Mouse (Mus musculus) gastrocnemius, postnatal 4 days (tissue): ENCODE measurements around the gene Ldlrad2. TPM values are rescaled to one million over a fixed set of nuclear protein-coding genes. Genes with fewer than 3 reads are reported as not detected.
"Not testable (repeated sequence)": the region's sequence is repeated elsewhere in the genome, so short reads cannot be mapped to it uniquely, and the experiment has no call there.

Experiments
- DNase-seq, 2 experiments: peaks; one replicate each; pipeline ENCODE4 v3.0.0; 2021 to 2022; ENCODE audit warnings: low spot score in 2 of 2, mixed read lengths in 2 of 2
- long read RNA-seq, 2 experiments: library from polyadenylated mRNA; stranded (forward); transcript quantifications; one replicate each; pipeline ENCODE4 v2.0.0; 2021
- total RNA-seq, 2 experiments: library from RNA; stranded (reverse); gene quantifications; 2 replicates each; pipeline ENCODE4 v1.2.3; 2021

Ldlrad2 gene
- total RNA-seq, result not detected
- long read RNA-seq, experiment 1, result 0 reads
- long read RNA-seq, experiment 2, partial matches to known transcripts, result 0 of 1 reads
- long read RNA-seq, experiment 2, other reads (novel, unspliced or antisense), result 1 of 1 reads

GRCm38 (mm10) chr4:137574469-137574868 lies at the start of gene Ldlrad2:
Gene Ldlrad2, minus strand, starts transcription at chr4:137574569.
- DNase-seq, result no peak

GRCm38 (mm10) chr4:137622847-137623246 lies 48.5 kb upstream of the Ldlrad2 start:
- DNase-seq, result no peak

GRCm38 (mm10) chr4:137610256-137610655 lies 35.9 kb upstream of the Ldlrad2 start:
- DNase-seq, result no peak

GRCm38 (mm10) chr4:137609702-137610101 lies 35.3 kb upstream of the Ldlrad2 start:
- no peak for DNase-seq

- no peak for DNase-seq
Observed at GRCm38 (mm10) chr4:137609281-137609680, 34.9 kb upstream of the Ldlrad2 start.

GRCm38 (mm10) chr4:137607023-137607422 lies 32.7 kb upstream of the Ldlrad2 start:
- no peak for DNase-seq

- DNase-seq, result no peak
Observed at GRCm38 (mm10) chr4:137603449-137604171, 29.2 kb upstream of the Ldlrad2 start.

GRCm38 (mm10) chr4:137598577-137598976 lies 24.2 kb upstream of the Ldlrad2 start:
- DNase-seq, result no peak

- no peak for DNase-seq
Observed at GRCm38 (mm10) chr4:137597098-137597630, 22.8 kb upstream of the Ldlrad2 start.

- DNase-seq, result no peak
Observed at GRCm38 (mm10) chr4:137594496-137595270, 20.3 kb upstream of the Ldlrad2 start.

GRCm38 (mm10) chr4:137593601-137594495 lies 19.5 kb upstream of the Ldlrad2 start, which contains the start of gene Usp48:
Gene Usp48, plus strand, starts transcription at chr4:137593755.
- peak; percentile 99 to 100 for DNase-seq

- DNase-seq, result no peak
Observed at GRCm38 (mm10) chr4:137590961-137591360, 16.6 kb upstream of the Ldlrad2 start.

GRCm38 (mm10) chr4:137589586-137589985 lies 15.2 kb upstream of the Ldlrad2 start:
- DNase-seq, result no peak

- not testable (repeated sequence) for DNase-seq
Observed at GRCm38 (mm10) chr4:137589095-137589494, 14.7 kb upstream of the Ldlrad2 start.

GRCm38 (mm10) chr4:137581815-137582214 lies 7.4 kb upstream of the Ldlrad2 start:
- no peak for DNase-seq

GRCm38 (mm10) chr4:137580299-137580698 lies 5.9 kb upstream of the Ldlrad2 start:
- no peak for DNase-seq

GRCm38 (mm10) chr4:137579789-137580188 lies 5.4 kb upstream of the Ldlrad2 start:
- no peak for DNase-seq

GRCm38 (mm10) chr4:137578181-137578845 lies 3.9 kb upstream of the Ldlrad2 start:
- DNase-seq, result peak; percentile 44 to 57

GRCm38 (mm10) chr4:137577486-137577885 lies 3.1 kb upstream of the Ldlrad2 start:
- DNase-seq, result no peak

GRCm38 (mm10) chr4:137569873-137570272 lies 4.5 kb downstream of the Ldlrad2 start:
- no peak for DNase-seq
